Mouse (Mus musculus): ENCODE results near the gene Ccdc88a.

GRCm38 (mm10) chr11:29431011-29431410 lies 57.6 kb downstream of the Ccdc88a start:
- TF ChIP-seq CTCF (IDR thresholded peaks at IDR 0.05; ENCODE audit: extremely low read depth, insufficient read length, insufficient replicate concordance, low read depth, low read length) (no peak), POLR2A (IDR thresholded peaks at IDR 0.05; ENCODE audit: low read depth, low read length) (no peak)
